18 mouse cellular contexts compared by ENCODE assay signal in the genomic region with DNA sequence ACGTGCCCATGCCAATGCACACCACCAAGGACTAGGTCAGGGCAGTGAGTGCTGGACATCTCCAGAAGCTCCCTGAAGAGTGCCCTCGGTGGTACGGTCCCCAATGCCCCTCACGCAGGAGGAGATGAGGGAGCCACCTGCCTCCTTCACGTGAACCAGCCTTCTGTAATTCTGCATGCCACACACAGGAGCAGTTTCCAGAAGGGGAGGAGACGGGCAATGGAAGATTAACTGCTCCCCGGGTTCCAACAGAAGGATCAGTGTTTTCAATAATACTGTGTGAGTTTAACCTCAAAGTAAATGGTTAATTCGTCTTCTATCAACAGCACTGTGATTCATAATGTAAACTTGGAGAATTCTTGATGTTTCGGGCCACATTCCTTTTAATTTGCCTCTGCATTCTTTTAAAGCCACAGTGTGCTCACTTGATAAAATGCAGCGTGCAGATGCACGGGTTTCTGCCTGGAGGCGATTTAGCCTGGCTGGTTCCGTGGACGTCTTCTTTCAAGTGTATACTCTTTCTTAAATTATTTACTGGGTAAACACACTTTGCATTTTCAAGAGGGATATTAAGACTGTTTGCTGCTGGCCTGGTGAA.
DNase-seq lines count a peak whose midpoint lies in the region; ATAC-seq and TF ChIP-seq lines count a peak whose summit lies in the region.
"Had no signal": no experiment of that assay in that cellular context is flagged by ENCODE, and none has a peak within 500 bp of the region (broad histone marks: within the 10 kb centered on the region; RNA-seq: fewer than 3 reads in every experiment).

No protein-coding gene starts in this region.

- H3K36me3 ChIP-seq in liver, adult 2 months (ENCODE audit: control insufficient read depth, insufficient read depth, low read length), result no peaks in the 10 kb centered on the region
- no peaks in the 10 kb centered on the region for H3K36me3 ChIP-seq in liver, embryonic 12.5 days
- H3K36me3 ChIP-seq in embryonic facial prominence, embryonic 14.5 days (ENCODE audit: control insufficient read depth, insufficient read depth, low read length), result no peaks in the 10 kb centered on the region
- no peaks in the 10 kb centered on the region for H3K36me3 ChIP-seq in neural tube, embryonic 15.5 days
- H3K36me3 ChIP-seq in forebrain, embryonic 16.5 days (ENCODE audit: control insufficient read depth, insufficient read depth), result no peaks in the 10 kb centered on the region
- H3K36me3 ChIP-seq: heart, embryonic 13.5 days; hindbrain, embryonic 10.5 days had no signal

- H3K9me3 ChIP-seq in liver, embryonic 12.5 days (replicated peaks), result no peaks in the 10 kb centered on the region
- no peaks in the 10 kb centered on the region for H3K9me3 ChIP-seq in embryonic facial prominence, embryonic 14.5 days (ENCODE audit: control insufficient read depth, low read length)
- H3K9me3 ChIP-seq in neural tube, embryonic 15.5 days (replicated peaks), result no peaks in the 10 kb centered on the region
- H3K9me3 ChIP-seq in forebrain, embryonic 16.5 days (ENCODE audit: control insufficient read depth, low read length), result no peaks in the 10 kb centered on the region
- H3K9me3 ChIP-seq: heart, embryonic 13.5 days; hindbrain, embryonic 10.5 days; megakaryocyte, embryonic 14.5 days had no signal

- no peak for TF ChIP-seq CTCF in liver, adult 2 months (IDR thresholded peaks at IDR 0.05; ENCODE audit: low read depth, low read length)

- H3K4me3 ChIP-seq in liver, adult 2 months (ENCODE audit: insufficient read depth, low read depth, low read length), result no peak overlapping the region
- no peak overlapping the region for H3K4me3 ChIP-seq in liver, embryonic 12.5 days
- no peak overlapping the region for H3K4me3 ChIP-seq in embryonic facial prominence, embryonic 14.5 days (ENCODE audit: low read depth, low read length)
- H3K4me3 ChIP-seq in neural tube, embryonic 15.5 days (replicated peaks), result no peak overlapping the region
- H3K4me3 ChIP-seq in forebrain, embryonic 16.5 days (replicated peaks; ENCODE audit: low read length), result no peak overlapping the region
- H3K4me3 ChIP-seq: heart, embryonic 13.5 days; hindbrain, embryonic 10.5 days; megakaryocyte, embryonic 14.5 days had no signal

- ATAC-seq in liver, embryonic 12.5 days, result no peak
- ATAC-seq in embryonic facial prominence, embryonic 14.5 days (ENCODE audit: low read depth), result peak; percentile 26; the same call in 1 of the 2 replicates
- no peak for ATAC-seq in neural tube, embryonic 15.5 days (ENCODE audit: low FRiP score)
- ATAC-seq in forebrain, embryonic 16.5 days, result no peak
- ATAC-seq: forebrain, postnatal 0 days; inflammation-experienced regulatory T-cells, adult 6 months; liver, postnatal 0 days had no signal

- peak; percentile 7 for DNase-seq in liver, adult 2 months (ENCODE audit: extremely low read depth, low read depth, low spot score)
- DNase-seq in NIH3T3 (ENCODE audit: low read depth), result peak; percentile 92
- peak; percentile 76 for DNase-seq in embryonic facial prominence, embryonic 14.5 days (ENCODE audit: low spot score)
- DNase-seq in kidney, postnatal 10 days, result peak; percentile 34
- DNase-seq in thymus, adult 18-20 months, result no peak
- DNase-seq: cerebellum, adult 11 months; forebrain, postnatal 0 days; gastrocnemius, postnatal 14 days; left cerebral cortex, postnatal 4 days; liver, postnatal 0 days; thymus, postnatal 36 days had no signal

- no peaks in the 10 kb centered on the region for H3K4me1 ChIP-seq in liver, adult 2 months (ENCODE audit: control insufficient read depth, insufficient read depth, low read length)
- peaks cover 4% of the 10 kb centered on the region; the same call in 1 of the 2 replicates for H3K4me1 ChIP-seq in liver, embryonic 12.5 days
- H3K4me1 ChIP-seq in embryonic facial prominence, embryonic 14.5 days (ENCODE audit: control insufficient read depth, insufficient read depth, low read length), result peaks cover 13% of the 10 kb centered on the region; the same call in 1 of the 2 replicates
- H3K4me1 ChIP-seq in neural tube, embryonic 15.5 days, result peaks cover 27% of the 10 kb centered on the region
- H3K4me1 ChIP-seq in forebrain, embryonic 16.5 days (replicated peaks; ENCODE audit: control insufficient read depth, insufficient read depth, low read length), result no peaks in the 10 kb centered on the region
- H3K4me1 ChIP-seq: megakaryocyte, embryonic 14.5 days had no signal

- H3K4me2 ChIP-seq in liver, embryonic 12.5 days, result no peak overlapping the region
- H3K4me2 ChIP-seq in embryonic facial prominence, embryonic 14.5 days (ENCODE audit: low read depth, low read length), result no peak overlapping the region
- H3K4me2 ChIP-seq in neural tube, embryonic 15.5 days, result no peak overlapping the region
- H3K4me2 ChIP-seq in forebrain, embryonic 16.5 days (ENCODE audit: low read length), result no peak overlapping the region
- H3K4me2 ChIP-seq: heart, embryonic 13.5 days had no signal

- no peak for TF ChIP-seq POLR2A in liver, adult 2 months (IDR thresholded peaks at IDR 0.05; ENCODE audit: extremely low read depth, insufficient read depth, low read length)

- no peak overlapping the region for H3K9ac ChIP-seq in liver, adult 2 months (ENCODE audit: low read depth, low read length)
- H3K9ac ChIP-seq in liver, embryonic 12.5 days, result no peak overlapping the region
- no peak overlapping the region for H3K9ac ChIP-seq in embryonic facial prominence, embryonic 14.5 days (ENCODE audit: low read depth, low read length)
- H3K9ac ChIP-seq in neural tube, embryonic 15.5 days (replicated peaks), result no peak overlapping the region
- H3K9ac ChIP-seq in forebrain, embryonic 16.5 days (replicated peaks; ENCODE audit: low read depth, low read length), result no peak overlapping the region
- H3K9ac ChIP-seq: forebrain, postnatal 0 days; heart, embryonic 13.5 days; liver, postnatal 0 days had no signal

- H3K79me2 ChIP-seq in liver, adult 2 months (ENCODE audit: control insufficient read depth, insufficient read depth, low read length), result no peaks in the 10 kb centered on the region

- H3K27me3 ChIP-seq in liver, adult 2 months (ENCODE audit: control insufficient read depth, insufficient read depth, low read length), result no peaks in the 10 kb centered on the region
- H3K27me3 ChIP-seq in liver, embryonic 12.5 days (replicated peaks), result no peaks in the 10 kb centered on the region
- H3K27me3 ChIP-seq in embryonic facial prominence, embryonic 14.5 days (replicated peaks; ENCODE audit: control insufficient read depth, insufficient read depth, low read length), result no peaks in the 10 kb centered on the region
- H3K27me3 ChIP-seq in neural tube, embryonic 15.5 days (replicated peaks), result peaks cover 11% of the 10 kb centered on the region
- no peaks in the 10 kb centered on the region; the same call in none of the 2 replicates for H3K27me3 ChIP-seq in forebrain, embryonic 16.5 days (replicated peaks; ENCODE audit: control insufficient read depth, insufficient read depth, low read length)
- H3K27me3 ChIP-seq: heart, embryonic 13.5 days; megakaryocyte, embryonic 14.5 days had no signal

- WGBS in liver, adult 2 months, result 77% methylated on average over 14 of the region's 14 CpGs
- 70% methylated on average over 14 of the region's 14 CpGs for WGBS in liver, embryonic 12.5 days (ENCODE audit: insufficient replicate concordance)
- WGBS in embryonic facial prominence, embryonic 14.5 days, result 20% methylated on average over 14 of the region's 14 CpGs
- 42% methylated on average over 14 of the region's 14 CpGs for WGBS in neural tube, embryonic 15.5 days
- 44% methylated on average over 14 of the region's 14 CpGs for WGBS in forebrain, embryonic 16.5 days

- H3K27ac ChIP-seq in liver, adult 2 months (replicated peaks; ENCODE audit: insufficient read depth, low read depth, low read length), result no peak overlapping the region
- H3K27ac ChIP-seq in liver, embryonic 12.5 days, result no peak overlapping the region
- no peak overlapping the region for H3K27ac ChIP-seq in embryonic facial prominence, embryonic 14.5 days (replicated peaks; ENCODE audit: low read depth, low read length)
- H3K27ac ChIP-seq in neural tube, embryonic 15.5 days (replicated peaks), result no peak overlapping the region
- no peak overlapping the region for H3K27ac ChIP-seq in forebrain, embryonic 16.5 days (ENCODE audit: low read length)
- H3K27ac ChIP-seq: heart, embryonic 13.5 days had no signal

Comparison
In these comparisons a context has a peak if more than half of its experiments do, and no peak if none do; other contexts are left out.
1. DNase-seq: peak in liver, adult 2 months (single experiment), NIH3T3 (single experiment), embryonic facial prominence, embryonic 14.5 days (single experiment) and kidney, postnatal 10 days (single experiment); none in thymus, adult 18-20 months (0 of 2).